Mouse (Mus musculus) E14TG2a.4 (cell line): ENCODE measurements at regions not wholly inside any gene's neighbourhood (a gene's known extent, or its start where the extent isn't known, plus 50 kb on each side); places are given as distances from the start of the nearest gene placed in this dataset.

Source experiments
- CTCF ChIP-seq: conservative IDR thresholded peaks from 2 replicates; pipeline ENCODE4 v1.5.1; 2014; ENCODE audit warnings: low read length
- NANOG ChIP-seq: IDR thresholded peaks from 2 replicates; pipeline ENCODE4 v1.6.1; 2014; ENCODE audit warnings: borderline replicate concordance, low read length, mixed read lengths
- POU5F1 ChIP-seq: IDR thresholded peaks from 2 replicates; pipeline ENCODE4 v1.6.1; 2014; ENCODE audit warnings: low read length, borderline replicate concordance

DNA sequence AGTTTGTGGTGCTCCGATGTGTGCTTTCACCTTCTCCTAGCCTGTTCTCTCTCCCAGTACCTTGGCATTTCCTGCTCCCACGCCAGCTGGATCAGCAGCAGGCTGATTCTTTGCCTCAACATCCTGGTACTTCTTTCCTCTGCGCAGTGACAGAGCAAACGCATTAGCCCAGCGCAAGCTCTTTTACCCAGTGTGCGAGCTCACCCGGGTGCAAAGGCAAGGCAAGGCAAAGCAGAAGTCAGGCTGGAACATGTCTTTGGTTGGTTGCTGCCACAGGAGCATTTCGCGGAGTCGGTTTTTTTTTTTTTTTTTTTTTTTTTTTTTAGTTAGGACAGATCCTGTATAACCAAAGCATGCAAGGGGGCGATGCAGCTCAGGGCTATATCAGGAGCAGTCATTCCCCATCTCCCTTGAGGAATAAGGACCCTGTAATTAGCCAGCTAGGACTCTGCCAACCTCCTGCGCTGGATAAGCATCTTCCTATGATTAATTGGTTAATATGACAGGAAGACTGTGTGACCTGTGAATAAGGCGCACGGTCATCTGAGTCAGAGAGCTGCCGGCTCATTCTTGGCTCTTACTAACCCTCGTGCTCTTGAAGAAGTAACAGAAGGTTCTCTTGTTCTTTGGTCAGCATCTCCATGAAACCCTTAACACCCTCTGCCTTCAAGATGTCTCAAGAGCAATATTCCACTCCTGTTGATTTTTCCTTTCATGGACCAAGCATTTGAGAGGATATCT, 123.9 kb downstream of the Ifng start:
- TF ChIP-seq CTCF (no peak), POU5F1 (no peak), NANOG (no peak)
